Mouse (Mus musculus): Measurements from ENCODE around the gene Acyp2.
"Not testable (repeated sequence)": the region's sequence is repeated elsewhere in the genome, so short reads cannot be mapped to it uniquely, and the experiment has no call there.

GRCm38 (mm10) chr11:30621386-30622363 is 27.7 kb downstream of the Acyp2 start:
- not testable (repeated sequence) for TF ChIP-seq USF1 (IDR thresholded peaks at IDR 0.05; ENCODE audit: low read depth); POLR2A (IDR thresholded peaks at IDR 0.05; ENCODE audit: insufficient read length, low read depth); POLR2AphosphoS2 (IDR thresholded peaks at IDR 0.05; ENCODE audit: insufficient read length, low read depth); SRF (IDR thresholded peaks at IDR 0.05; ENCODE audit: control insufficient read depth, insufficient read length, low read depth); TCF12 (IDR thresholded peaks at IDR 0.05; ENCODE audit: insufficient read depth, poor library complexity, severe bottlenecking); MAX (IDR thresholded peaks at IDR 0.05; ENCODE audit: low read depth)

Data from myocyte (in vitro differentiated cells).